Mouse (Mus musculus): ENCODE data around the gene Ube2k. TPM values are rescaled to one million over a fixed set of nuclear protein-coding genes. Genes with fewer than 3 reads are reported as not detected.

Gene Ube2k
- polyA plus RNA-seq, 1 experiment from 2014 or later = 198 TPM

- WGBS = 89% methylated on average over 3 of the region's 3 CpGs
- H3K27me3 ChIP-seq = no peaks in the 10 kb centered on the region
- H3K36me3 ChIP-seq = no peaks in the 10 kb centered on the region
- H3K4me2 ChIP-seq = no peak overlapping the region
- no peak overlapping the region for H3K9ac ChIP-seq
- peaks cover 21% of the 10 kb centered on the region for H3K4me1 ChIP-seq (replicated peaks)
- H3K9me3 ChIP-seq = no peaks in the 10 kb centered on the region
- H3K4me3 ChIP-seq = no peak overlapping the region
- no peak for ATAC-seq (ENCODE audit: low FRiP score, low read depth)
- no peak overlapping the region for H3K27ac ChIP-seq (replicated peaks)
Observed at GRCm38 (mm10) chr5:65541889-65542288, 4.9 kb downstream of the Ube2k start.

DNA sequence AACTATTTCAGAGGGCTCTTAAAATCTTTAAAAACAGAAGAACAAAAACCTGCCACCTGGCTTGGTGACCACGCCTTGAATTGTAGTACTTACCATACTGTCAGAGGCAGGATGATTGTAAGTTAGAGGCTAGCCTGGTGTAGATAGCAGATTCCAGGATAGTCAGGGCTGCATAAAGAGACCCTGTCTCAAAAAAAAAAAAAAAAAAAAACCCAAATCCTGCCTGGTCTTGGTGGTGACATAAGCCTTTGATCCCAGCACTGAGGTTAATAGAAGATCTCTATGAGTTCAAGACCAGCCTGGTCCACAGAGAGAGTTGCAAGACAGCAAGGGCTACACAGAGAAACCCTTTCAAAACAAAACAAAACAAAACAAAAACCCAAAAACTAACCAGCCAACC lies 6.5 kb downstream of the Ube2k start:
- WGBS = 93% methylated on average over 1 of the region's 1 CpGs
- H3K9me3 ChIP-seq = no peaks in the 10 kb centered on the region

DNA sequence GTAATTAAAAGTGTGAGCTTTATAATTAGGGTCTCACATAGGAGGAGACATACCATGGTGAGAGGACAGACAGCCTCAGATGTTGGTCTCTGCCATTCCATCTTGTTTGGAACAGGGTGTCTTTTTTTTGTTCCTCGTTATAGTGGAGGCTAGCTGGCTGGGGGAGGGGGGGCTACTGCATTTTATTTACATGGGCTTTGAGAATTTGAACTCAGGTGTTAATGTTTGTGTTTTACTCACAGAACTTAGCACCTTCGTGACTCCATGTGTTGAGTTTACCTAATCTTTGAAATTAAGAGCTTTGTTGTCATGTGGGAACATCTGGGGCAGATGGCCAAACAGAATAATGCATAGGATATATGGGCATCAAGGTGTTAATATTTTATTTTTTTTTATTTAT lies 7.6 kb downstream of the Ube2k start:
- no peaks in the 10 kb centered on the region for H3K9me3 ChIP-seq
- peaks cover 11% of the 10 kb centered on the region for H3K4me1 ChIP-seq (replicated peaks)
- H3K9ac ChIP-seq = no peak overlapping the region
- H3K27me3 ChIP-seq = no peaks in the 10 kb centered on the region
- H3K4me3 ChIP-seq = no peak overlapping the region
- ATAC-seq (ENCODE audit: low FRiP score, low read depth) = no peak
- WGBS = 91% methylated on average over 2 of the region's 2 CpGs
- H3K36me3 ChIP-seq = no peaks in the 10 kb centered on the region
- H3K4me2 ChIP-seq = no peak overlapping the region
- no peak overlapping the region for H3K27ac ChIP-seq (replicated peaks)

More for the DNA sequence above, 6.5 kb downstream of the Ube2k start:
- Histone ChIP-seq H3K4me2 (no peak overlapping the region), H3K27me3 (no peaks in the 10 kb centered on the region), H3K9ac (no peak overlapping the region), H3K27ac (replicated peaks) (no peak overlapping the region), H3K36me3 (no peaks in the 10 kb centered on the region), H3K4me1 (replicated peaks) (peaks cover 21% of the 10 kb centered on the region), H3K4me3 (no peak overlapping the region)
- no peak for ATAC-seq (ENCODE audit: low FRiP score, low read depth)

- Histone ChIP-seq H3K9me3 (no peaks in the 10 kb centered on the region), H3K4me3 (no peak overlapping the region), H3K36me3 (no peaks in the 10 kb centered on the region), H3K4me1 (replicated peaks) (0 out of 2 replicates have a peak, but pooled peaks cover 4% of the 10 kb centered on the region), H3K4me2 (no peak overlapping the region), H3K9ac (no peak overlapping the region), H3K27me3 (no peaks in the 10 kb centered on the region), H3K27ac (replicated peaks) (no peak overlapping the region)
- no peak for ATAC-seq (ENCODE audit: low FRiP score, low read depth)
- 88% methylated on average over 1 of the region's 1 CpGs for WGBS
Observed at GRCm38 (mm10) chr5:65549677-65550076, 12.6 kb downstream of the Ube2k start.

GRCm38 (mm10) chr5:65557109-65557508 lies 20.1 kb downstream of the Ube2k start:
- no peaks in the 10 kb centered on the region for H3K36me3 ChIP-seq
- H3K9ac ChIP-seq = no peak overlapping the region
- ATAC-seq (ENCODE audit: low FRiP score, low read depth) = no peak
- no peaks in the 10 kb centered on the region for H3K27me3 ChIP-seq
- H3K9me3 ChIP-seq = no peaks in the 10 kb centered on the region
- no peak overlapping the region for H3K4me2 ChIP-seq
- H3K27ac ChIP-seq (replicated peaks) = no peak overlapping the region
- H3K4me1 ChIP-seq (replicated peaks) = peaks cover 9% of the 10 kb centered on the region; the same call in 1 of the 2 replicates
- H3K4me3 ChIP-seq = no peak overlapping the region

DNA sequence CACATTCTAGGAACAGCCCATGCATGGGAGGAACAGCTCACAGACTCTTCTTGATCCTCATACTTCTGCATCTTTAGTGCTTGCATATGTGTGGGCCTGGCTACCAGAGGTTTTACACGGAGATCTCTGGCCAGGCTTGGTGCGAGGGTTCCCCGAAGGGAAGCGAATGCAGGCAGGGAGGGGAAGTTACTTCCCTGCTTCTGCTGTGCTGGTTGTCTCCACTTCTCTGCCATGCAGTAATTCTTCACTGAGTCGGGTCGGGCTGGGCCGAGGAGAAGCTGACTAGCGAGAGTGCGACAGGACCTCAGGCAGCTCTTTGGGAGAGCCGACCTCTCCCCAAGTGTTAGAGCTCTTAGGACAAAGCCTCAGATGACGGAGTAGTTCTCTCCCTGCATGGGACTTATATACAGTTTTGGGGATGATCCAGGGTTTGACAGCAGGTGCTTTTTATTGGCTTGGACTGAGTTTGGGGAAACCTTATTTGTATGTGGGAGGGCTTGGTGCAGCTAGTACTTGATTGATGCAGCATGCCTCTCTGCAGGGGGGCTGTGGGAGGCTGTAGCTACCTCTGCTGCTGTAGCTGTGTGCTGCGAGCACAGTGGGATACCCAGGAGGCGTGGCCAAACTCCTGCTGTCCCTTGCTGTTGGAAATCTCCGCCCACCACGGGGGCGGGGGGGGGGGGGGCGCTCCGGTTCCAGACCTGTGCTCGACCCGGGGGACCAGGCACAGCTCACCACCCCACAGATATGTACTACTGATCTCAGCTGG lies 24.3 kb downstream of the Ube2k start:
- no peak overlapping the region for H3K9ac ChIP-seq
- peaks cover 9% of the 10 kb centered on the region; the same call in 1 of the 2 replicates for H3K4me1 ChIP-seq (replicated peaks)
- no peak overlapping the region for H3K27ac ChIP-seq (replicated peaks)
- H3K9me3 ChIP-seq = no peaks in the 10 kb centered on the region
- 20% methylated on average over 19 of the region's 20 CpGs for WGBS
- no peak overlapping the region for H3K4me2 ChIP-seq
- ATAC-seq (ENCODE audit: low FRiP score, low read depth) = peak; percentile 59; the same call in 1 of the 2 replicates
- no peak overlapping the region for H3K4me3 ChIP-seq
- H3K27me3 ChIP-seq = no peaks in the 10 kb centered on the region
- no peaks in the 10 kb centered on the region for H3K36me3 ChIP-seq

- H3K4me2 ChIP-seq = no peak overlapping the region
- peaks cover 9% of the 10 kb centered on the region; the same call in 1 of the 2 replicates for H3K4me1 ChIP-seq (replicated peaks)
- H3K27ac ChIP-seq (replicated peaks) = no peak overlapping the region
- H3K9me3 ChIP-seq = no peaks in the 10 kb centered on the region
- H3K4me3 ChIP-seq = no peak overlapping the region
- WGBS = 86% methylated on average over 2 of the region's 2 CpGs
- no peak for ATAC-seq (ENCODE audit: low FRiP score, low read depth)
- H3K9ac ChIP-seq = no peak overlapping the region
- peaks cover 6% of the 10 kb centered on the region; the same call in 1 of the 2 replicates for H3K36me3 ChIP-seq
- H3K27me3 ChIP-seq = no peaks in the 10 kb centered on the region
Observed at GRCm38 (mm10) chr5:65565486-65565885, 28.5 kb downstream of the Ube2k start.

DNA sequence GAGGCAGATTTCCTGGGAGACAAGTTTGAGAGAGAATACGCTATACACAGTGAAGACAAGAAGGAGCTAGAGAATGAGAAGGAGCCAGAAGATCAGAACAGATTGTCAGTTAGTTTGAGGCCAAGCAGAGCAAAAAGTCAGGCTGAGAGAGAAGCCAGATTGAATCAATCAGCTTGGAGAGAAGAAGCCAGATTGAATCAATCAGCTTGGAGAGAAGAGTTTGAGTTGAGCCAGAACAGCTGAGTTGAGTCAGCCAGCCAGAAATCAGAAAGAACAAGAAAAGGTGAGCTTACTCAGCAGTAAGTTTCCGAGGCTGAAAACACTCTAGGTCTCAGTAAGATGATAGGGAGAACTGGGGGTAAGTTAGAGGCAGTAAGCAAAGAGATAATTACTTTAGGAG lies 37.8 kb downstream of the Ube2k start:
- no peaks in the 10 kb centered on the region for H3K4me1 ChIP-seq (replicated peaks)
- no peak overlapping the region for H3K4me2 ChIP-seq
- ATAC-seq (ENCODE audit: low FRiP score, low read depth) = no peak
- H3K9me3 ChIP-seq = no peaks in the 10 kb centered on the region
- H3K9ac ChIP-seq = no peak overlapping the region
- no peak overlapping the region for H3K27ac ChIP-seq (replicated peaks)
- 0 out of 2 replicates have a peak, but pooled peaks cover 3% of the 10 kb centered on the region for H3K36me3 ChIP-seq
- WGBS = 89% methylated on average over 2 of the region's 2 CpGs
- H3K4me3 ChIP-seq = no peak overlapping the region
- H3K27me3 ChIP-seq = no peaks in the 10 kb centered on the region

DNA sequence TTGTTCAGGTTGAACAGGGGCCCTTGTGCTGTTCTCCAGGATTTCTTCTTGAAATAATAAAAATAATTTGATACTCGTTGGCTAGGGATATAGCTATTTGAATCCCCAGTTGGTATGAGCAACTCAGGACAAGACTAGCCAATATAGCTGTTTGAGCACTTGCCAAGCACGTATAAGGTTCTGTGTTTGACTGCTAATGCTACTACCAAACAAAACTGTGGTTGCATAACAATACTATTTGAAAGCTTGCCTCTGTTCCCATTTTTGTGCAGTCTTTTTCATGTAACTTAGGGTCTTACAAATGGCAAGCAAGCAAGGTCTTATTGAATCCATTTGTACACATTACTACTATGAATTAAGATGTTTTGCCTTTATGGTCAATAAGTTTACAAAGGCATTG lies 38.9 kb downstream of the Ube2k start:
- 83% methylated on average over 2 of the region's 2 CpGs for WGBS

DNA sequence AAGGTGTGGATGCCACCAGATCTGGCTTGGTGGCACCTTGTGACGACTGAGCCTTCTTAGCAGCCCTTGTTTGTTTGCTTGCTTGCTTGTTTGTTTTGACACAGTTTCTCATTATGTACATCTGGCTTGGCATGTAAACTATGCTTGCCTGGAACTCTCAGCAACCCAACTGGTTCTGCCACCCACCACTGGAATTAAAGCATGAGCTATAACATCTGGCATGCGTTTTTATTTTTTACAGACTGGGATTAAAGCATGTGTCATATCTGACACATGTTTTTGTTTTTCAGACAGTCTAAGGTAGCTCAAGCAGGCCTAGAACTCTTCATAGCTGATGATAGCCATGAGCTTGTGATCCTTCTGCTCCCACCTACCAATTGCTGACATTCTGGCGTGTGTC lies 41.5 kb downstream of the Ube2k start:
- no peaks in the 10 kb centered on the region for H3K27me3 ChIP-seq
- no peaks in the 10 kb centered on the region for H3K9me3 ChIP-seq
- no peak overlapping the region for H3K9ac ChIP-seq
- peaks cover 7% of the 10 kb centered on the region; the same call in 1 of the 2 replicates for H3K36me3 ChIP-seq
- 87% methylated on average over 3 of the region's 3 CpGs for WGBS
- H3K4me2 ChIP-seq = no peak overlapping the region
- H3K4me1 ChIP-seq (replicated peaks) = no peaks in the 10 kb centered on the region
- H3K4me3 ChIP-seq = no peak overlapping the region
- no peak overlapping the region for H3K27ac ChIP-seq (replicated peaks)
- no peak for ATAC-seq (ENCODE audit: low FRiP score, low read depth)

More for the DNA sequence above, 38.9 kb downstream of the Ube2k start:
- Histone ChIP-seq H3K4me1 (replicated peaks) (no peaks in the 10 kb centered on the region), H3K9me3 (no peaks in the 10 kb centered on the region), H3K27me3 (no peaks in the 10 kb centered on the region), H3K4me3 (no peak overlapping the region), H3K27ac (replicated peaks) (no peak overlapping the region), H3K4me2 (no peak overlapping the region), H3K9ac (no peak overlapping the region), H3K36me3 (0 out of 2 replicates have a peak, but pooled peaks cover 3% of the 10 kb centered on the region)
- no peak for ATAC-seq (ENCODE audit: low FRiP score, low read depth)

- H3K9me3 ChIP-seq = no peaks in the 10 kb centered on the region
- H3K9ac ChIP-seq = no peak overlapping the region
- H3K36me3 ChIP-seq = peaks cover 13% of the 10 kb centered on the region; the same call in 1 of the 2 replicates
- no peaks in the 10 kb centered on the region for H3K27me3 ChIP-seq
- ATAC-seq (ENCODE audit: low FRiP score, low read depth) = no peak
- H3K4me3 ChIP-seq = no peak overlapping the region
- 93% methylated on average over 5 of the region's 5 CpGs for WGBS
- no peak overlapping the region for H3K27ac ChIP-seq (replicated peaks)
- no peak overlapping the region for H3K4me2 ChIP-seq
- H3K4me1 ChIP-seq (replicated peaks) = no peaks in the 10 kb centered on the region
Observed at GRCm38 (mm10) chr5:65586291-65586690, 49.3 kb downstream of the Ube2k start.

DNA sequence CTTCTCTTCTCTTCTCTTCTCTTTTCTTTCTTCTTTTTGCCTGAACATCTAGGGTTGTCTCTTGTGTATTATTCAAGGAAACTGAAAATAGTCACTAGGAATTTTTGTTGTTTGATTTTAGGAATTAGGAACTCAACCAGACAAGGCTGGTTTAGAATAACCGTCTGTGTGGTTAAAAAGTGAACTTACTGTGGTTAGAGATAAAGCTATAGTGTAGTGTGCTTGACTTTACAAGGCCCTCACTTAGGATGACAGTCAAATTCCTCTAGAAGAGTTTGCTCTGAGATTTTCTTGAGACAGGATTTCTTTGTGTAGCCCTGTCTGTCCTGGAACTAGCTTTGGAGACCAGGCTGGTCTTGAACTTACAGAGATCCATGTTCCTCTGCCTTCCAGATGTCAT lies 53.2 kb downstream of the Ube2k start:
- 96% methylated on average over 1 of the region's 1 CpGs for WGBS
- Histone ChIP-seq H3K4me1 (replicated peaks) (no peaks in the 10 kb centered on the region), H3K4me2 (no peak overlapping the region), H3K9me3 (no peaks in the 10 kb centered on the region), H3K4me3 (no peak overlapping the region), H3K27me3 (no peaks in the 10 kb centered on the region), H3K27ac (replicated peaks) (no peak overlapping the region), H3K9ac (no peak overlapping the region), H3K36me3 (peaks cover 20% of the 10 kb centered on the region)
- no peak for ATAC-seq (ENCODE audit: low FRiP score, low read depth)

Data from hindbrain, embryonic 15.5 days (tissue).